Mouse (Mus musculus) olfactory bulb, adult 2 months (tissue): ENCODE measurements around the gene Zfyve28.

ENCODE experiments used
- CTCF ChIP-seq: fragments of 200-500 bp; IDR thresholded peaks from 2 replicates; pipeline ENCODE4 v1.5.1; 2012; ENCODE audit warnings: low read depth, mild to moderate bottlenecking, low read length, moderate library complexity; ENCODE audit not compliant: insufficient read depth
- POLR2A ChIP-seq: fragments of 200-500 bp; IDR thresholded peaks from 2 replicates; pipeline ENCODE4 v1.6.1; 2012; ENCODE audit warnings: mild to moderate bottlenecking, low read depth, low read length, moderate library complexity; ENCODE audit not compliant: insufficient read depth

- no peak for TF ChIP-seq POLR2A
- no peak for TF ChIP-seq CTCF
These were observed 91.8 kb downstream of the Zfyve28 start for GRCm38 (mm10) chr5:34196423-34196822.
